Mouse (Mus musculus) ES-E14 (cell line): ENCODE measurements at regions not wholly inside any gene's neighbourhood (a gene's known extent, or its start where the extent isn't known, plus 50 kb on each side); places are given as distances from the start of the nearest gene placed in this dataset.

Source experiments
- DNase-seq: peaks from one replicate; pipeline ENCODE4 v3.0.0-alpha.2; 2013; ENCODE audit warnings: low read depth, low spot score
- H3K27ac ChIP-seq: 2 replicates; pipeline ENCODE4 v1.5.1; 2012; ENCODE audit warnings: low read depth, mild to moderate bottlenecking, low read length, moderate library complexity, mixed read lengths; ENCODE audit not compliant: poor library complexity, insufficient read depth, severe bottlenecking
- H3K36me3 ChIP-seq: 2 replicates; pipeline ENCODE4 v1.6.1; 2012; ENCODE audit warnings: mild to moderate bottlenecking, low read length, moderate library complexity, mixed read lengths; ENCODE audit not compliant: control insufficient read depth, poor library complexity, insufficient read depth, severe bottlenecking
- H3K4me1 ChIP-seq, 2 experiments: fragments of 150-350 bp in 1 of 2; sonication (generic) in 1 of 2; 2 replicates each; pipeline ENCODE4 v1.6.1; 2012; ENCODE audit warnings: low read length in 2 of 2, mild to moderate bottlenecking in 1 of 2, mixed read lengths in 1 of 2; ENCODE audit not compliant: control insufficient read depth in 2 of 2, insufficient read depth in 2 of 2, poor library complexity in 1 of 2
- H3K4me3 ChIP-seq, 2 experiments: fragments of 150-350 bp in 1 of 2; sonication (generic) in 1 of 2; 2 replicates each; pipeline ENCODE4 v1.5.1; 2012; ENCODE audit warnings: low read length in 2 of 2, low read depth in 1 of 2, mild to moderate bottlenecking in 1 of 2, mixed read lengths in 1 of 2; ENCODE audit not compliant: insufficient read depth in 1 of 2, poor library complexity in 1 of 2, severe bottlenecking in 1 of 2
- H3K9ac ChIP-seq: 2 replicates; pipeline ENCODE4 v1.6.1; 2012; ENCODE audit warnings: low read depth, mild to moderate bottlenecking, low read length, mixed read lengths; ENCODE audit not compliant: poor library complexity, insufficient read depth, severe bottlenecking
- H3K9me3 ChIP-seq: fragments of 150-350 bp; sonication (generic); 2 replicates; pipeline ENCODE4 v1.6.1; 2012; ENCODE audit warnings: low read depth, mild to moderate bottlenecking, low read length; ENCODE audit not compliant: control insufficient read depth, insufficient read depth
- CHD2 ChIP-seq: IDR thresholded peaks from 2 replicates; pipeline ENCODE4 v1.6.1; 2014; ENCODE audit warnings: mild to moderate bottlenecking, low read depth, low read length, inconsistent platforms
- HCFC1 ChIP-seq: IDR thresholded peaks from 2 replicates; pipeline ENCODE4 v1.6.1; 2012; ENCODE audit warnings: low read length, inconsistent platforms, borderline replicate concordance; ENCODE audit not compliant: insufficient read depth
- MAFK ChIP-seq: IDR thresholded peaks from 2 replicates; pipeline ENCODE4 v1.6.1; 2014; ENCODE audit warnings: mild to moderate bottlenecking, low read depth, low read length, inconsistent platforms; ENCODE audit not compliant: insufficient read depth
- ZC3H11A ChIP-seq: IDR thresholded peaks from 2 replicates; pipeline ENCODE4 v1.6.1; 2012; ENCODE audit warnings: low read depth, mild to moderate bottlenecking, inconsistent platforms, low read length, borderline replicate concordance
- ZNF384 ChIP-seq: IDR thresholded peaks from 2 replicates; pipeline ENCODE4 v1.6.1; 2012; ENCODE audit warnings: low read depth, low read length, inconsistent platforms
- in situ Hi-C, 2 experiments: fragments of 600-800 bp; cut with MboI; formaldehyde crosslinking; loops; one replicate each; pipeline ENCODE4 v1.15.1; 2025; ENCODE audit warnings: low sequenced_read_pairs in 2 of 2, inconsistent platforms in 1 of 2; ENCODE audit not compliant: unreplicated experiment in 2 of 2

GRCm38 (mm10) chr8:67414826-67415225 lies 108.8 kb upstream of the Nat3 start:
- in situ Hi-C loops: no loop called here
- Histone ChIP-seq H3K9me3 (no peaks in the 10 kb centered on the region), H3K27ac (no peak overlapping the region), H3K36me3 (0 out of 2 replicates have a peak, but pooled peaks cover 2% of the 10 kb centered on the region), H3K9ac (no peak overlapping the region), H3K4me3 (no peak overlapping the region), H3K4me1 (no peaks in the 10 kb centered on the region)
- no peak for DNase-seq
- no peak for TF ChIP-seq MAFK
- no peak for TF ChIP-seq HCFC1
- TF ChIP-seq ZNF384: no peak
- no peak for TF ChIP-seq ZC3H11A

GRCm38 (mm10) chr8:67422521-67422920 lies 101.1 kb upstream of the Nat3 start:
- TF ChIP-seq ZNF384 (no peak), HCFC1 (no peak), CHD2 (no peak), ZC3H11A (no peak), MAFK (no peak)
- no peak overlapping the region for H3K27ac ChIP-seq
- H3K9me3 ChIP-seq: 0 out of 2 replicates have a peak, but pooled peaks cover 1% of the 10 kb centered on the region
- no peaks in the 10 kb centered on the region for H3K36me3 ChIP-seq
- H3K9ac ChIP-seq: no peak overlapping the region
- DNase-seq: no peak
- no peak overlapping the region for H3K4me3 ChIP-seq
- in situ Hi-C loops: no loop called here
- no peaks in the 10 kb centered on the region for H3K4me1 ChIP-seq
